Comparison of ENCODE assay signal across 32 mouse cellular contexts in the genomic region with DNA sequence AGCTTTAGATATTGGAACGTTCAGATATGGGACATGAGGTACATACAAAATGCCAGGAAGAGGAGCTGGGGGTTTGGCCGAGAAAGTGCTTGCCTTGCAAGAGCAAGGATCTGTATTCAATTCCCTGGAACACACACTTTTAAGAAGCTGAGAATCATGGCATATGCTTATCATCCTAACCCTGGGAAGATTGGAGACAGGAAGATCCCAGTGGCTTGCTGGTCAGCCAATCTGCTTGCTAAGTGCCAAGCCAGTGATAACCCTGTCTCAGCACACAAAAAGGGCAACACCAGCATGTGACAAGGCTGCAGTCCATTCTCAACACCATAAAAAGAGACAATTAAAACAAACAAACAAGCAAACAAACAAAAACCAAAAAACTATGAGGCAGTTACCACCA. TPM values are rescaled to one million over a fixed set of nuclear protein-coding genes. Genes with fewer than 3 reads are reported as not detected.
"Had no signal": no experiment of that assay in that cellular context is flagged by ENCODE, and none has a peak within 500 bp of the region (broad histone marks: within the 10 kb centered on the region; RNA-seq: fewer than 3 reads in every experiment).

No protein-coding gene starts in this region.

- H3K27me3 ChIP-seq: limb, embryonic 12.5 days; liver, embryonic 12.5 days; liver, embryonic 13.5 days; liver, embryonic 15.5 days; lung, embryonic 15.5 days; midbrain, embryonic 13.5 days; midbrain, embryonic 15.5 days had no signal

- H3K4me2 ChIP-seq: limb, embryonic 12.5 days; limb, embryonic 13.5 days; limb, embryonic 15.5 days; liver, embryonic 11.5 days; liver, embryonic 12.5 days; liver, embryonic 13.5 days; liver, embryonic 15.5 days; lung, embryonic 14.5 days; lung, embryonic 15.5 days; midbrain, embryonic 11.5 days; midbrain, embryonic 12.5 days; midbrain, embryonic 13.5 days; midbrain, embryonic 15.5 days had no signal

- H3K36me3 ChIP-seq: limb, embryonic 10.5 days; limb, embryonic 12.5 days; limb, embryonic 13.5 days; limb, embryonic 15.5 days; liver, embryonic 12.5 days; liver, embryonic 13.5 days; liver, embryonic 15.5 days; lung, embryonic 15.5 days; midbrain, embryonic 10.5 days; midbrain, embryonic 12.5 days; midbrain, embryonic 13.5 days; midbrain, embryonic 15.5 days had no signal

- H3K9me3 ChIP-seq: limb, embryonic 10.5 days; limb, embryonic 12.5 days; limb, embryonic 13.5 days; limb, embryonic 15.5 days; liver, embryonic 12.5 days; liver, embryonic 13.5 days; liver, embryonic 15.5 days; lung, embryonic 15.5 days; megakaryocyte, embryonic 14.5 days; midbrain, embryonic 10.5 days; midbrain, embryonic 12.5 days; midbrain, embryonic 13.5 days; midbrain, embryonic 15.5 days had no signal

- ATAC-seq: liver, embryonic 12.5 days; liver, postnatal 0 days; lung, postnatal 0 days; midbrain, embryonic 13.5 days; midbrain, embryonic 15.5 days; midbrain, embryonic 16.5 days had no signal

- H3K27ac ChIP-seq: left cerebral cortex, adult 2 months; limb, embryonic 10.5 days; limb, embryonic 12.5 days; limb, embryonic 13.5 days; limb, embryonic 15.5 days; liver, embryonic 12.5 days; liver, embryonic 13.5 days; liver, embryonic 14.5 days; liver, embryonic 15.5 days; lung, embryonic 15.5 days; macrophage; midbrain, embryonic 12.5 days; midbrain, embryonic 13.5 days; midbrain, embryonic 15.5 days had no signal

- H3K4me1 ChIP-seq: limb, embryonic 15.5 days; liver, embryonic 12.5 days; liver, embryonic 13.5 days; liver, embryonic 15.5 days; lung, embryonic 15.5 days; megakaryocyte, embryonic 14.5 days had no signal

- DNase-seq: left cerebral cortex, postnatal 4 days; liver; liver, embryonic 13.5 days; liver, postnatal 0 days; lung, adult 18-20 months; lung, adult 2 months; lung, embryonic 14.5 days; lung, postnatal 10 days; lung, postnatal 14 days; lung, postnatal 36 days; lung, postnatal 4 days; midbrain, embryonic 14.5 days had no signal

- H3K4me3 ChIP-seq: left cerebral cortex, adult 2 months; limb, embryonic 10.5 days; limb, embryonic 12.5 days; limb, embryonic 13.5 days; limb, embryonic 15.5 days; liver, embryonic 12.5 days; liver, embryonic 13.5 days; liver, embryonic 15.5 days; lung, embryonic 15.5 days; megakaryocyte, embryonic 14.5 days; midbrain, embryonic 10.5 days; midbrain, embryonic 12.5 days; midbrain, embryonic 13.5 days; midbrain, embryonic 15.5 days had no signal

- H3K9ac ChIP-seq: limb, embryonic 12.5 days; limb, embryonic 13.5 days; limb, embryonic 15.5 days; liver, embryonic 12.5 days; liver, embryonic 13.5 days; liver, embryonic 14.5 days; liver, embryonic 15.5 days; liver, postnatal 0 days; lung, embryonic 14.5 days; lung, embryonic 15.5 days; midbrain, embryonic 12.5 days; midbrain, embryonic 13.5 days; midbrain, embryonic 15.5 days had no signal

RNA-seq across cellular contexts. Expression of gene Aipl1, which starts 53.2 kb away (rescaled TPM):
- polyA plus RNA-seq: liver, adult 2 months had no signal
